Mouse (Mus musculus) 3134 (cell line): ENCODE data around the gene Spert.

ENCODE experiments used
- DNase-seq: peaks from one replicate; pipeline ENCODE4 v3.0.0-alpha.2; 2011; ENCODE audit warnings: low spot score; ENCODE audit not compliant: insufficient read length; ENCODE audit errors: extremely low read depth

The Spert gene

GRCm38 (mm10) chr14:75592978-75593377, at the start of gene Spert:
TSS of gene Spert (minus strand) at chr14:75593116.
- DNase-seq, result no peak

- no peak for DNase-seq
Measured at GRCm38 (mm10) chr14:75642080-75642479, 49.2 kb upstream of the Spert start, which contains the start of gene Erich6b. TSS of gene Erich6b (plus strand) at chr14:75642259.

GRCm38 (mm10) chr14:75641369-75641768, 48.5 kb upstream of the Spert start:
- no peak for DNase-seq

- no peak for DNase-seq
Measured at GRCm38 (mm10) chr14:75640846-75641245, 47.9 kb upstream of the Spert start.

GRCm38 (mm10) chr14:75637641-75638040, 44.7 kb upstream of the Spert start:
- no peak for DNase-seq

- DNase-seq, result no peak
Measured at GRCm38 (mm10) chr14:75636107-75636506, 43.2 kb upstream of the Spert start.

- DNase-seq, result peak; percentile 62
Measured at GRCm38 (mm10) chr14:75635350-75635749, 42.4 kb upstream of the Spert start.

GRCm38 (mm10) chr14:75628870-75629269, 36.0 kb upstream of the Spert start:
- no peak for DNase-seq

- no peak for DNase-seq
Measured at GRCm38 (mm10) chr14:75622984-75623383, 30.1 kb upstream of the Spert start.

- no peak for DNase-seq
Measured at GRCm38 (mm10) chr14:75616375-75616774, 23.5 kb upstream of the Spert start.

GRCm38 (mm10) chr14:75609176-75609575, 16.3 kb upstream of the Spert start:
- DNase-seq, result no peak

GRCm38 (mm10) chr14:75583870-75584269, 9.0 kb downstream of the Spert start:
- no peak for DNase-seq

GRCm38 (mm10) chr14:75579010-75579409, 13.9 kb downstream of the Spert start:
- no peak for DNase-seq

- no peak for DNase-seq
Measured at GRCm38 (mm10) chr14:75566303-75566702, 26.6 kb downstream of the Spert start.

- DNase-seq, result no peak
Measured at GRCm38 (mm10) chr14:75565534-75566140, 27.3 kb downstream of the Spert start.

GRCm38 (mm10) chr14:75561577-75562331, 31.2 kb downstream of the Spert start:
- DNase-seq, result no peak

GRCm38 (mm10) chr14:75541731-75542130, 51.2 kb downstream of the Spert start:
- DNase-seq, result no peak

GRCm38 (mm10) chr14:75540996-75541350, 51.9 kb downstream of the Spert start:
- DNase-seq, result no peak

GRCm38 (mm10) chr14:75540216-75540995, 52.5 kb downstream of the Spert start:
- DNase-seq, result no peak

- no peak for DNase-seq
Measured at GRCm38 (mm10) chr14:75539205-75539604, 53.7 kb downstream of the Spert start.
